Mouse (Mus musculus) cerebellum, adult 2 months (tissue): ENCODE measurements around the gene Klk1b26. TPM values are rescaled to one million over a fixed set of nuclear protein-coding genes. Genes with fewer than 3 reads are reported as not detected.
"Not testable (repeated sequence)": the region's sequence is repeated elsewhere in the genome, so short reads cannot be mapped to it uniquely, and the experiment has no call there.

Experiments
- DNase-seq, 2 experiments: peaks; one replicate each; pipeline ENCODE4 v3.0.0; 2021
- H3K27ac ChIP-seq: fragments of 200-500 bp; 2 replicates; pipeline ENCODE4 v1.5.1; 2012; ENCODE audit warnings: low read length, control low read depth, inconsistent platforms; ENCODE audit not compliant: insufficient read depth
- H3K27me3 ChIP-seq: fragments of 200-500 bp; 2 replicates; pipeline ENCODE4 v1.6.1; 2012; ENCODE audit warnings: inconsistent platforms, mild to moderate bottlenecking, low read length, moderate library complexity; ENCODE audit not compliant: control insufficient read depth, insufficient read depth
- H3K4me1 ChIP-seq: fragments of 200-500 bp; 2 replicates; pipeline ENCODE4 v1.6.1; 2011; ENCODE audit warnings: low read length; ENCODE audit not compliant: control insufficient read depth, insufficient read depth
- H3K4me3 ChIP-seq: fragments of 200-500 bp; replicated peaks from 2 replicates; pipeline ENCODE3; 2011; ENCODE audit warnings: mild to moderate bottlenecking, low read depth, low read length, control low read depth; ENCODE audit not compliant: insufficient read depth
- CTCF ChIP-seq: fragments of 200-500 bp; IDR thresholded peaks from 2 replicates; pipeline ENCODE4 v1.5.1; 2011; ENCODE audit warnings: low read depth, mild to moderate bottlenecking, control low read depth, low read length, moderate library complexity, borderline replicate concordance; ENCODE audit not compliant: insufficient read depth
- POLR2A ChIP-seq: fragments of 200-500 bp; IDR thresholded peaks from 2 replicates; pipeline ENCODE4 v1.6.1; 2011; ENCODE audit warnings: low read length, control low read depth, borderline replicate concordance; ENCODE audit not compliant: insufficient read depth
- WGBS: fragments of 180-500 bp; shearing (Covaris S2); methylation state at CpG from one replicate; pipeline ENCODE4 v1.1.7; 2018; 5-methylcytosine and 5-hydroxymethylcytosine counted together
- polyA plus RNA-seq: library from polyadenylated mRNA; depleted of rRNA; stranded (reverse); fragments of >200 nt; gene quantifications from 2 replicates; pipeline ENCODE4 v1.2.3, GENCODE M21; 2012; rRNA removed

Gene Klk1b26
- polyA plus RNA-seq, 1 experiment = not detected

- TF ChIP-seq POLR2A (no peak), CTCF (no peak)
- DNase-seq = no peak
- Histone ChIP-seq H3K4me3 (no peak overlapping the region), H3K27ac (no peak overlapping the region), H3K4me1 (no peaks in the 10 kb centered on the region), H3K27me3 (no peaks in the 10 kb centered on the region)
- WGBS = 69% methylated on average over 5 of the region's 5 CpGs
These were observed 3.1 kb downstream of the Klk1b26 start for GRCm38 (mm10) chr7:44015071-44015470.

- H3K27ac ChIP-seq, H3K4me3 ChIP-seq, H3K4me1 ChIP-seq, H3K27me3 ChIP-seq, DNase-seq: not testable (repeated sequence)
- 57% methylated on average over 3 of the region's 3 CpGs for WGBS
These were observed 40.0 kb downstream of the Klk1b26 start, which contains the start of gene Klk1b27 for GRCm38 (mm10) chr7:44051990-44052389. Klk1b27 (plus strand) TSS chr7:44052290.

Other genes starting within 250 kb of the Klk1b26 start
- not detected in 2 replicates for gene Klk12, start 243.3 kb upstream of the Klk1b26 start, polyA plus RNA-seq
- not detected in 2 replicates for gene Klk11, start 237.6 kb upstream of the Klk1b26 start, polyA plus RNA-seq
- gene Klk10, start 231.1 kb upstream of the Klk1b26 start, polyA plus RNA-seq = 0.20 and 0.24 TPM in 2 replicates
- gene Klk9, start 220.3 kb upstream of the Klk1b26 start, polyA plus RNA-seq = 0.07 and 0.11 TPM in 2 replicates
- gene Klk8, start 214.6 kb upstream of the Klk1b26 start, polyA plus RNA-seq = 1.6 and 1.9 TPM in 2 replicates
- not detected in 2 replicates for gene Klk7, start 200.9 kb upstream of the Klk1b26 start, polyA plus RNA-seq
- 88.4 and 102 TPM in 2 replicates for gene Klk6, start 187.7 kb upstream of the Klk1b26 start, polyA plus RNA-seq
- gene Klk5, start 170.2 kb upstream of the Klk1b26 start, polyA plus RNA-seq = not detected in 2 replicates
- not detected in 2 replicates for gene Klk4, start 131.0 kb upstream of the Klk1b26 start, polyA plus RNA-seq
- not detected in 2 replicates for gene Klk15, start 78.4 kb upstream of the Klk1b26 start, polyA plus RNA-seq
- gene Klk1b8, start 61.5 kb upstream of the Klk1b26 start, polyA plus RNA-seq = not detected in 2 replicates
- gene Klk1b1, start 45.4 kb upstream of the Klk1b26 start, polyA plus RNA-seq = not detected in 2 replicates
- 0.13 and 0.25 TPM in 2 replicates for gene Klk1b9, start 36.1 kb upstream of the Klk1b26 start, polyA plus RNA-seq
- gene Klk1b11, start 16.3 kb upstream of the Klk1b26 start, polyA plus RNA-seq = not detected in 2 replicates
- 0.38 and 0.51 TPM in 2 replicates for gene Klk1b27, start 40.1 kb downstream of the Klk1b26 start, polyA plus RNA-seq
- gene Klk1b21, start 90.2 kb downstream of the Klk1b26 start, polyA plus RNA-seq = not detected in 2 replicates
- gene Klk1b22, start 100.5 kb downstream of the Klk1b26 start, polyA plus RNA-seq = not detected in 2 replicates
- not detected in 2 replicates for gene Klk1b16, start 124.6 kb downstream of the Klk1b26 start, polyA plus RNA-seq
- 0.29 and 0.38 TPM in 2 replicates for gene Klk1b24, start 176.1 kb downstream of the Klk1b26 start, polyA plus RNA-seq
- gene Klk1b3, start 186.0 kb downstream of the Klk1b26 start, polyA plus RNA-seq = not detected in 2 replicates
- not detected in 2 replicates for gene Klk1b4, start 195.3 kb downstream of the Klk1b26 start, polyA plus RNA-seq
- gene Klk1b5, start 203.8 kb downstream of the Klk1b26 start, polyA plus RNA-seq = not detected in 2 replicates
- 0.20 and 0.36 TPM in 2 replicates for gene Klk1, start 213.2 kb downstream of the Klk1b26 start, polyA plus RNA-seq
- not detected in 2 replicates for gene Gm36864, start 224.0 kb downstream of the Klk1b26 start, polyA plus RNA-seq
- gene 1700028J19Rik, start 234.5 kb downstream of the Klk1b26 start, polyA plus RNA-seq = 2.2 and 2.9 TPM in 2 replicates
- gene 2410002F23Rik, start 234.6 kb downstream of the Klk1b26 start, polyA plus RNA-seq = 98.8 and 111 TPM in 2 replicates
- gene Acp4, start 245.2 kb downstream of the Klk1b26 start, polyA plus RNA-seq = not detected in 2 replicates
- not detected in 2 replicates for gene Gm15517, start 249.3 kb downstream of the Klk1b26 start, polyA plus RNA-seq